9 mouse cellular contexts compared by ENCODE assay signal in genomic region chr4:109420138-109420795, GRCm38 (mm10). TPM values are rescaled to one million over a fixed set of nuclear protein-coding genes. Genes with fewer than 3 reads are reported as not detected.
DNase-seq lines count a peak whose midpoint lies in the region; ATAC-seq and TF ChIP-seq lines count a peak whose summit lies in the region.
"Had no signal": no experiment of that assay in that cellular context is flagged by ENCODE, and none has a peak within 500 bp of the region (broad histone marks: within the 10 kb centered on the region; RNA-seq: fewer than 3 reads in every experiment).

No protein-coding gene starts in this region.

- H3K27me3 ChIP-seq in hindbrain, postnatal 0 days (ENCODE audit: insufficient read depth, low read length): no peaks in the 10 kb centered on the region
- no peaks in the 10 kb centered on the region for H3K27me3 ChIP-seq in hindbrain, embryonic 16.5 days (replicated peaks; ENCODE audit: control insufficient read depth, insufficient read depth, low read length)
- no peaks in the 10 kb centered on the region for H3K27me3 ChIP-seq in embryonic facial prominence, embryonic 10.5 days (replicated peaks; ENCODE audit: low read depth, poor library complexity, severe bottlenecking)

- 69% methylated on average over 8 of the region's 8 CpGs for WGBS in hindbrain, postnatal 0 days
- 76% methylated on average over 8 of the region's 8 CpGs for WGBS in hindbrain, embryonic 16.5 days
- 73% methylated on average over 8 of the region's 8 CpGs for WGBS in embryonic facial prominence, embryonic 10.5 days

- H3K27ac ChIP-seq in hindbrain, postnatal 0 days: no peak overlapping the region
- no peak overlapping the region for H3K27ac ChIP-seq in hindbrain, embryonic 16.5 days (ENCODE audit: low read depth, low read length)
- no peak overlapping the region for H3K27ac ChIP-seq in embryonic facial prominence, embryonic 10.5 days (replicated peaks)

- H3K36me3 ChIP-seq in hindbrain, postnatal 0 days (ENCODE audit: insufficient read depth, low read length): no peaks in the 10 kb centered on the region
- no peaks in the 10 kb centered on the region for H3K36me3 ChIP-seq in hindbrain, embryonic 16.5 days (ENCODE audit: control insufficient read depth, insufficient read depth, low read length)
- no peaks in the 10 kb centered on the region for H3K36me3 ChIP-seq in embryonic facial prominence, embryonic 10.5 days (replicated peaks)

- ATAC-seq in hindbrain, postnatal 0 days: peak; percentile 43; the same call in 1 of the 2 replicates
- no peak for ATAC-seq in hindbrain, embryonic 16.5 days
- ATAC-seq in megakaryocyte, adult 5-6 weeks (ENCODE audit: poor library complexity, severe bottlenecking): peak; percentile 28; the same call in 1 of the 2 replicates

- no peaks in the 10 kb centered on the region for H3K9me3 ChIP-seq in hindbrain, postnatal 0 days (ENCODE audit: low read length)
- no peaks in the 10 kb centered on the region for H3K9me3 ChIP-seq in hindbrain, embryonic 16.5 days (ENCODE audit: control insufficient read depth, low read length)
- H3K9me3 ChIP-seq in embryonic facial prominence, embryonic 10.5 days: no peaks in the 10 kb centered on the region

- no peak overlapping the region for H3K4me2 ChIP-seq in hindbrain, postnatal 0 days (ENCODE audit: low read depth, low read length)
- no peak overlapping the region for H3K4me2 ChIP-seq in hindbrain, embryonic 16.5 days (ENCODE audit: low read length)

- H3K4me1 ChIP-seq in hindbrain, postnatal 0 days (ENCODE audit: insufficient read depth, low read length): no peaks in the 10 kb centered on the region
- no peaks in the 10 kb centered on the region for H3K4me1 ChIP-seq in hindbrain, embryonic 16.5 days (ENCODE audit: control insufficient read depth, insufficient read depth, low read depth, low read length)
- H3K4me1 ChIP-seq in embryonic facial prominence, embryonic 10.5 days: peaks cover 3% of the 10 kb centered on the region; the same call in 1 of the 2 replicates

- TF ChIP-seq CTCF in hindbrain, postnatal 0 days (IDR thresholded peaks at IDR 0.05; ENCODE audit: low read depth): peak; percentile 14; the same call in 1 of the 2 replicates

- H3K9ac ChIP-seq in hindbrain, postnatal 0 days (replicated peaks; ENCODE audit: low read length): no peak overlapping the region
- H3K9ac ChIP-seq in hindbrain, embryonic 16.5 days (ENCODE audit: low read depth, low read length): no peak overlapping the region

- peak; percentile 10 for DNase-seq in hindbrain, postnatal 0 days (ENCODE audit: low spot score)
- DNase-seq in A20 (ENCODE audit: low read depth, low spot score): peak; percentile 61
- peak; percentile 43 for DNase-seq in embryonic facial prominence, embryonic 10.5 days (ENCODE audit: low spot score)
- DNase-seq in cerebellum, adult 11-12 months: no peak
- DNase-seq in ovary, postnatal 36 days (ENCODE audit: low spot score): no peak
- DNase-seq in ovary, adult 18-20 months (ENCODE audit: low spot score): no peak

- H3K4me3 ChIP-seq in hindbrain, postnatal 0 days (ENCODE audit: low read length): no peak overlapping the region
- H3K4me3 ChIP-seq in hindbrain, embryonic 16.5 days (ENCODE audit: low read length): no peak overlapping the region
- no peak overlapping the region for H3K4me3 ChIP-seq in embryonic facial prominence, embryonic 10.5 days
- H3K4me3 ChIP-seq: erythroblast, embryonic 14.5 days had no signal

RNA-seq across cellular contexts. Expression of gene Ttc39a, which starts 13.8 kb away (rescaled TPM):
- total RNA-seq in hindbrain, postnatal 0 days (2014; rRNA removed): 4.0 and 6.8 TPM in 2 replicates
- polyA plus RNA-seq in hindbrain, postnatal 0 days (2015; fragmentation: Nextera tagmentation; extraction: Ambion mirVana): 5.3 and 6.4 TPM in 2 replicates
- 3.4 and 5.0 TPM in 2 replicates for polyA plus RNA-seq in hindbrain, embryonic 16.5 days (2015; fragmentation: Nextera tagmentation; extraction: Ambion mirVana)
- polyA plus RNA-seq in embryonic facial prominence, embryonic 10.5 days (2016; fragmentation: Nextera tagmentation; extraction: Ambion mirVana): 4.7 and 5.3 TPM in 2 replicates
- 0.29 TPM in 1 of 2 replicates, not detected in the other for total RNA-seq in megakaryocyte, adult 5-6 weeks (2015)
- 0.16 and 0.51 TPM in 2 replicates for total RNA-seq in megakaryocyte, adult 5-6 weeks (2017)

Comparison
In these comparisons a context has a peak if more than half of its experiments do, and no peak if none do; other contexts are left out.
1. DNase-seq: peak in hindbrain, postnatal 0 days (single experiment), A20 (single experiment) and embryonic facial prominence, embryonic 10.5 days (single experiment); none in cerebellum, adult 11-12 months (single experiment), ovary, postnatal 36 days (single experiment) and ovary, adult 18-20 months (single experiment).